Mouse (Mus musculus) bone marrow, adult 2 months (tissue): ENCODE results near the gene Tmem63a.

ENCODE experiments used
- CTCF ChIP-seq: fragments of 200-500 bp; IDR thresholded peaks from 2 replicates; pipeline ENCODE4 v1.5.1; 2011; ENCODE audit warnings: low read length, control low read depth; ENCODE audit not compliant: control insufficient read depth, insufficient read depth
- POLR2A ChIP-seq: fragments of 200-500 bp; IDR thresholded peaks from 2 replicates; pipeline ENCODE4 v1.6.1; 2011; ENCODE audit warnings: low read depth, mild to moderate bottlenecking, control low read depth, low read length, borderline replicate concordance; ENCODE audit not compliant: control insufficient read depth

DNA sequence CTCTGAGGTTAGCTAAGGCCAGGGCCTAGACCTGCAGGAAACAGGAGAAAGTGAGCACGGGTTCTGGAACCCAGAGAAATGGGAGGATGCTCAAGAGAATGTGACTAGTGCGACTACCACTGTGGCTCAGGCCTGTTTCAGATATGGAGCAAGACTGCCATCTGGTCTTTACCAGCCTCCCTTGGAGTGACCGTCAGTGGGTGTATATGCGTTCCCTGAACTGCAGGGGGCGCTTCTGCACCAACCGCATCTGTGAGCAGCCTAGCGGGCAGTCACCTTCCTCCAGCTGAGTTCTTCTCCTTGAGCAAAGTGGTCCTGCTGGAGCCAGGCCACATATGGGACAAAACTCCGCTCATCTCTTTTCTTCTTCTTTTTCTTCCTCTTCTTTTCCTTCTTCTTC lies 22.5 kb upstream of the Tmem63a start:
- TF ChIP-seq CTCF: peak; percentile 80
- no peak for TF ChIP-seq POLR2A
